Mouse (Mus musculus) gastrocnemius, postnatal 10 days (tissue): Measurements from ENCODE around the gene Slco6c1. TPM values are rescaled to one million over a fixed set of nuclear protein-coding genes. Genes with fewer than 3 reads are reported as not detected.

ENCODE experiments used
- DNase-seq: peaks from one replicate; pipeline ENCODE4 v3.0.0; 2021; ENCODE audit warnings: mixed read lengths
- long read RNA-seq, 2 experiments: library from polyadenylated mRNA; stranded (forward); transcript quantifications; one replicate each; pipeline ENCODE4 v2.0.0; 2021
- total RNA-seq, 2 experiments: library from RNA; stranded (reverse); gene quantifications; 2 replicates each; pipeline ENCODE4 v1.2.3; 2021

The Slco6c1 gene
- total RNA-seq: not detected
- long read RNA-seq, experiment 1: 0 reads
- long read RNA-seq, experiment 2: 0 reads

DNA sequence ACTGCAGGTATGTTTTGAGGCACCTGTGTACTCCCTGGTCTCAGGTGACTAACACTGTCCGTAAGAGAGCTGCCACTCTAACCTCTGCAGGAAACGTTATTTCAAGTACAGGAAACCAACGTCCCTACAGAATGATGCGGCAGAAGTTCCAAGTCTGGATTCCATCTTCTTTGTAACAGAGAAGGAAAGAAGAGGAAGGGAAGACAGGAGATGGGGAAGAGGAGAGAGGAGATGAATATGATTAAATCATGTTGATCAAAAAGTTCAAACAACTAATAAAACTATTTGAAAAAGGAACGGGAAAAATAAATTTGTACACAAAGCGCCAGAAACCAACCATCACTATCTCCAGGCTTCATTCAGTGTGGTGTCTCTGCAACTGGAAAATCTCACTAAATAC is at the start of gene Slco6c1:
TSS of gene Slco6c1 (minus strand) at position 101 of the 400 bp plus-strand sequence.
- DNase-seq: no peak

DNA sequence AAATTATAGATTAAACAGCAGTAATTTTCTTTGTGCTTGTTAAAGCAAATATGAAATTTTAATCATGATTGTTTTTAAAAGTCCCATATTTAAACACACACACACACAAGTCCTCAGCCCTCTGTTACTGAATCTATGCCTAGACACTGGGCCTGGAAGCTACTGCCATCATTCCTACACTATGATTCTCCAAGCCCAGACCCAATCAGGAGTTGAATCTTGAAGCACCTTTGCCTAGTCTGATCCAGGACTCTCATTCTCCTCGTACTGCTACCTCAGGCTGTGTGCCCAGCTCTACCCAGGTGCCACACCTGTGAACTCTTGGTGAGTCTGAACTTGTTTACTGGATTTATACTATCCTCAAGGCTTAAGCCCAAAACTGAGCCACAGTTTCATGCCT is 89.1 kb downstream of the Slco6c1 start:
- DNase-seq: no peak

DNA sequence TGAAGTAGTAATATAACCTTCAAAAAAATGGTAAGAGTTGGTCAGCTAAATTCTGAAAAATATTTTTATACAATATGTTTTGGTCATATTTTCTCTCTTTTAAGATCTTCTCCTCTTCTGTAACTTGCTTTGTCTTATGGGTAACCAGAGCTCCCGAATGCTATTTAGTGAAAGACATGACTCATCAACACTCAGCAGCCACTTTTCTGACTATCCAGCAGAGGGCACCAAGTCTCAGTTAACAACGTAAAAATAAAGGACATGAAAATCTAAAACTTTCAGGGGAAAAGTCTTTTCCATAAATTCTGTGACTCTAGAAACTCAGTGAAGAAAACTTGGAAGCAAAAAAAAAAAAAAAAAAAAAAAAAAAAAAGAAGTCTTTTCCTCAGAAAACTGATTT is 89.6 kb downstream of the Slco6c1 start:
- DNase-seq: no peak

DNA sequence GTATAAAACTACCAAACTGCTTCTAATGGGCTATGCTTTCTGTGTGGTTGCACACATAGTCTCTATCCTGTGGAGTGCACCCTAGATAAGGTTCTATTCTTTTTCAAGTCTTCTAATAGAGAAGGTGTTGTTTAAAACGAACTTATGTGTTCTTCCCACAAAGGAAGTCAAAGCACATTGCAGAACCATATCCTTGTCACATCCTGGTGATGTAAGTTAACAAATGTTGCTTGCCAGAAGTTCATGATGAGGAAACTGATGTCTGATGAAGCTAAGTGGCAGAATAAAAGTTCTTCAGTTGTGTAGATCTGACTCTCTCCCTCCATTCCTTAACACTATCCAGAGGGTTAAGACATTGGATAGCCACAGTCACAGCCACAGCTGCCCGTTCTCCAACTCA is 90.1 kb downstream of the Slco6c1 start:
- no peak for DNase-seq

DNA sequence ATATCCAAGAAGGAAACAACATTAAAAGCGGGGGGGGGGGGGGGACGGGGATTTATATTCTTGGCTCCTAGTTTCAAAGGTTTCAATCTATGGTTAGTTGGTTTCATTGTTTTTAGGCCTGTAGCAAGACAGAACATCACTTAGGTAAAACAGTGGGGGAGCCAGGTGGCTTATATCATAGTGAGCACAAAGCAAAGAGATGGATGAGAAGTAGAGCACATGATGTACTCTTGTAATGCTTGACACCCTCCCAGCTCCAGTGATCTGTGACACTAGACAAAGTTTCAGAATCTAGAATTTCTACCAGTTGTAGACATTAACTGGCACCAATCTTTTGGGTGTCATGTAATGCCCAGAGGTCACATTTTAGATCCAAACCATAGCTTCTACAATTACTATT is 106.7 kb downstream of the Slco6c1 start:
- no peak for DNase-seq

DNA sequence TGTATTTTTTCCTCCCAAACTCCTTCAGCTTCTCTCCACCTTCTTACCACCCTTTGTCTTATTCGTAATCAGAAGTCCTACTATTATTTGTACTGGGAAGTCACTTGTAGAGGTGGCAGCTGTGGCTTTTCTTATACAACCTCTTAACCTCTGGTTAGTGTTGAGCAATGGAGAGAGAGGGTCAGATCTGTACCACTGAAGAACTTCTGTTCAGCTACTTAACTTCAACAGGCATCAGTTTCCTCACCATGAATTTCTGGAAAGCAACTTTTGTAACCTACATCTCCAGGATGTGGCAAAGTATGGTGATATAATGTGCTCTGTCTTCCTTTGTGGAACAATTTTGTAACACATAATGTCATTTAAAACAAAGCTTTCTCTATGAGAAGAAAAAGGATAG is 108.7 kb downstream of the Slco6c1 start:
- DNase-seq: no peak

DNA sequence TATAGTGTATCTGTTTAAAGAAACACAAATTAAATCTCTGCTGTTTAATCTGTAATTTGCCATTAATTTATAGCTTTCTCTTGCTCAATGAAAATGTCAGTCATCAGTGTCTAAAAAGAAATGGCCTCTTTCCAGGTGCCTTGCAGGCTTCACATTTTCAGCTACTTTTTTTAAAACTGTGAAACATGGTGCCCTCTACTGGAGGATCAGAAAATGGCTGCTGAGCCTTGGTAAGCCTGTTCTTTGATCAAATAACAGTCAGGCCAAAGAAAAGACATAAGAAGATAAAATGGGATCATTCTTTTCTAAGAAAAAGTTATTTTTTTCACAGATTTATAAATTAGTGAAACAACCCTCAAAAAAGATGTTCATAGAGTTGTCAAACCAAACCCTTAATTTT is 109.1 kb downstream of the Slco6c1 start:
- DNase-seq: no peak
